Mouse (Mus musculus) hematopoietic stem cell, adult 5-6 weeks (primary cell): Measurements from ENCODE around the gene 4931414P19Rik. TPM values are rescaled to one million over a fixed set of nuclear protein-coding genes. Genes with fewer than 3 reads are reported as not detected.
"Not testable (repeated sequence)": the region's sequence is repeated elsewhere in the genome, so short reads cannot be mapped to it uniquely, and the experiment has no call there.

Experiments used
- ATAC-seq, 2 experiments: fragments of 125-278 bp in 1 of 2; replicated peaks in 1 of 2; 2 replicates each; pipeline ENCODE4 v1.8.0; 2016 to 2017; ENCODE audit warnings: inconsistent platforms in 2 of 2, mild to moderate bottlenecking in 2 of 2, moderate number of reproducible peaks in 2 of 2, low read depth in 1 of 2, moderate TSS enrichment in 1 of 2; ENCODE audit not compliant: low FRiP score in 2 of 2, poor library complexity in 2 of 2, severe bottlenecking in 2 of 2, insufficient read depth in 1 of 2, low TSS enrichment in 1 of 2
- total RNA-seq: library from RNA; stranded (forward); fragments of 172-1452, 232-1000 nt; gene quantifications from 2 replicates; pipeline ENCODE4 v1.2.3, GENCODE M21; 2017

Gene 4931414P19Rik
- total RNA-seq, 1 experiment from 2014 or later: 3.8 TPM

DNA sequence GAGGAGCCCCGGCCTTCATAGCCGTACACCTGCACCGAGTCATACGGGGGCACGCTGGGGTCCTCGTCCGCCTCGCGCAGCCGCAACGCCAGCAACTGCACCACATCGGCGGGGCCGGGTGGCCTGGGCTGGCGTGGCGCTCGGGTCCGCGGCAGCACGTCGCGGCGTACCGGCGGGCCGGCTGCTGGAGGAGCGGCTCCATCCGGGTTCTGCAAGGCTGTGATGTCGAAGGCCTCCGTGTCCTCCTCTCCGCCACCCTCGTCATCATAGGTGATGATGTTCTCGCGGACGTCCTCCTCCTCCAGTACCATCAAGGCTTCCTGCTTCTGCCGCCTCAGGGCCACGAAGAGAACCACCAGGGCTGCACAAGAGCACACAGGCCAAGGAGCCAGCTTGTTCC lies 26.5 kb upstream of the 4931414P19Rik start:
- ATAC-seq: no peak

DNA sequence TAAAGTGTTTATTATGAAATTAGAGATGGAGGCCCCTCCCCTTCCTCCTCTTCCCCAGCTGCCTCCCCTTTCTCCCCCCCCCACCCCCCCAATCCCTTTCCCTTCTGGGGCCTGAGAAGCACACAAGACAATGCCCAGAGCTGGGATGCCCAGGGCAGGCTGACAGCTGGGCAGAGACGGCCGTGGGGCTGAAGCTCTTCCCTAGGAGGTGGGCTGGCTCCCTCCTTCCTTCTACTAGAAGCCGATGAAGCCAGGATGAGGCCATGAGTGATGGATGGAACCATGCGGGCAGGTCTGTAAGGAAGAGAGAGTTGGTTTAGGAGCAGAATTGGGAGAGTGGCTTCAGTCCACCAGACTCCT lies 25.4 kb upstream of the 4931414P19Rik start:
- ATAC-seq: no peak

DNA sequence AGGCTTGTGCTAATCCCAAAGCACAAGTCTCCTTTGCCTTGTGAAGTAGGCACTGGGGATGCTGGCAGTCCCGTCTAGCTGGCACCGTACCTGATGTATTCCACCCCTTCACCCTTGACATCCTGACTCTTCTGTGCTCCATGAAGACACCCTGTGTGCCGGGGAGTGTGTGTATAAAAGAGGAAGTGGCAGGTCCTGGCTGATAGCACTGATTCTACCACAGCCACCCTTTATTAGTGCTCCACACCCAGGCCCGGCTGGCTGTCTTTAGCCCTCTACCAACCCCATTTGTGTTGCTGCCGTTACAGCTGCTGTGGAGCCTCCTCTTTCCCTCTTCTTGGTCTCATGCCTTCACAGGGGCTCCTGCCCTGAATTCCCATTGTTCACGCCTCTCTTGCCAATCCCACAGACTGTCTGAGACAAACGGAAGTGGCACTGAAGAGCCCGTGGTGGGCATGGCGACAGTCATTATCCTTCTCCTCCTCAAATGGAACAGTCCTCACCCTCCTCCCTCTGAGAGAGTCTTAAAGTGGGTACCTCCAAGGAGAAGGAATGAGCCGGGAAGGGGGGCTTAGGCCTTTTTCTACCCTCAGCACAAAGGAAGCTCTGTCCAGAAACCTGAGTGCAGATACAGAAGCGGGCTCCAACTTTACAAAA lies 24.9 kb upstream of the 4931414P19Rik start:
- no peak; a peak in 1 of 4 replicates for ATAC-seq

DNA sequence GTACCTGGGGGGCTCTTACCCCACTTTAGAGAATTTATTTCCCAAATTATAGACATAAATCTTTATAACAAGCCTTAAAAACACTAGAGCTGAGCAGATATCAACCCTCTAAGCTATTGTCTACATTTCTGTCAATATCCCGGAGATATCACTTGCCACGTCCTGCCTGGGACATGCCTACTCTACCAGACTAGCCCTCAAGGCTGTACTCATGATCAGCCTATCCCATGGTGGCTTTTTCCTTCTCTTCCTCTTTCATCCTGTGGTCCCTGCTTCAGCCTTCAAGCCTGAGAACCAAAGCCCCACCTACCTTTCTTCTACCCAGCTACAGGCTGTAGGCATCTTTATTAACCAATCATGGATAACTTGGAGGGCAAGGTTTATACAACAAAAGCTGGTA lies 24.0 kb upstream of the 4931414P19Rik start:
- ATAC-seq: no peak

DNA sequence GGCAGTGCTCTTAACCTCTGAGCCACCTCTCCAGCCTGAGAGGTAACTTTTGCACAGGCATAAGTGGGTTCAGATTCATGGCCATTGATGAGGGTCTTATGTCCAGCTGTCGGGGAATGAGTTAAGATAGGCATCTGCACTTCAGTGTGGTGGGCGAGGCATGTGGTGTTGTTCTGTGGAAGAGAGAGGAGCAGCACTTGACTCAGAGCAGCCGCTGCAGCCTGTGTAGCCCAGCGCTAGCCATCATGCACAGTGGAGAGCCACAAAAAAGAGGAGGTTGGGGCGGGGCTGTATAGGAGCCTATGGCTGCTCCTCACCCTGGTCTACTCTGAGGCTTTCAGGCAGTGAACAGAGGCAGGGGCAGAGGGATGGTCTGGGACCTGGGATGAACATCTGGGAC lies 22.3 kb upstream of the 4931414P19Rik start:
- no peak for ATAC-seq

DNA sequence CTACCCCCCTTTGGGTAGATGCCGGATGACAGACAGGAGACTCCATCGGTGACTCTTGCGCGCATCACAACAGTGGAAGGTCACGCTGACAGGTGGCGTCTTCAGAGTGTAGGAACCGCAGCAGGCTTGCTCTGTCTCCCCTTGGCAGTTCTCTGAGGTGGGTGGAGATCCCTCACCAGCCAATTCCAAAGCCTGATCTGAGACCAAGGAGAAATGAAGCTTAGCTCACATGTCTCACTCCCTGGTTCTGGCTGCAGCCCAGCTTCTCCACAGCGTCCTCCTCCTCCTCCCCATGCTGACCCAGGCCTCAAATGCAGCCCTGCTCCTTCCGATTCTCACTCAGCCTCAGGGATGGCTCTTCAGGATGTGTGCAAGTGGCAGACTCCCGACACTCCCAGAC lies 19.2 kb upstream of the 4931414P19Rik start:
- ATAC-seq: no peak

DNA sequence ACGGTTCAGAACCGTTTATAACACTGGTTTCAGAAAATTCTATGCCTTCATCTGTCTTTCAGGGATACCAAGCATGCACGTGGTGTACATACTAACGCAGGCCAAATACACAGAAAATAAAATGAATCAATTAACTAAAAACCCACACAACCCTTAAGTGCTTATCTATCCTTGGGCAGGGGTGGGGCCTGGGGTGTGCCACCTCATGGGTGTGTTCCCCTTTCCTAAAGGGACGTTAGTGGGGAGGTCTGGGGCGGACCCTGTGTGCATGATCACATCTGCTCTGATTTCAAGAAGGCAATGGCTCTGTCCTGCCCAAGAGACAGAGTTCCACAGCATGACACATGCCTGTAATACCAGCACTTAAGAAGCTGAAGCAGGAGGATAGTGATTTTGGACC lies 17.5 kb upstream of the 4931414P19Rik start:
- ATAC-seq: no peak

DNA sequence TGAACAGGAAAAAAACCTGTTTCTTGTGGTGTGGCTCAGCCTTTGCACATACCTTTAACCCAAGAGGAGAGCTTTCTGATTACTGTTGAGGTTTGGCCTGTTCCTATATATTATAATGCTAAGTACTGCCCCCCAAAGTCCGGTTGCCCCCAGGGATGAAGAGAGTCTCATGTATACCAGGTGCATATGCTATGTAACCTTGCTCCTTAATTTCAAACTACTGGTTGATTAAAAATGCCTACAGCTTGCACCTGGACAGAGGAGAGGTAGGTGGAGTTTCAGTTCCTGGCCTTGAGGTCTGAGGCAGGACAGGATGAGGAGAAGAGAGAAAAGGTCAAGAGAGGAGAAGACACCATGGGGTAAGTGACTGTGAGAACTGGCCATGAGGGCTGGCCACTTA lies 15.3 kb upstream of the 4931414P19Rik start, which contains the start of gene Psmb11:
Gene Psmb11 (plus strand): TSS at position 301 of the 400 bp plus-strand sequence.
- ATAC-seq: no peak

DNA sequence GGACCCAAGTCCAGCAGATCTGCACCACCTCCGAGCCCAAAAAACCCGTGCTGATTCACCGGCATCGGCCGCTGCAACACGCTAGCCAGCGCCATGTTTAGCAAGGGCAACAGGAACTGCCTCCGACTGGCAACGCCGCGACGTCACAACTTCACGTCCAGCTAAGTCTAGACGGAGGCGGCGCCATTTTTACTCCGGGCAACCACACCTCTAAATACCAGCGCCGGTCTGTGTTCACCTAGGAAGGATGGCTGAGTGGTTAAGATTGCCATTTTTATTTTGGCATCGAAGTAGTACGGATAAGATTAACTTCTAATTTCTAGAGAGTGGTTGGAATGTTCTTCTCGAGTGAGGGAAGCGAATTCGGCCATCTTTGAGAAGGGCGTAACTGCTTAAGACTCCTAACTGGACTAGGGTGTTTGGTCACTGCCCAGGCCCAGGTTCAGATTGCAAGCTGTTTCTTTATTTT lies 12.1 kb upstream of the 4931414P19Rik start, which contains the start of gene Psmb5:
Gene Psmb5 (minus strand): TSS at position 126 of the 469 bp plus-strand sequence.
- peak; percentile 93 to 98 for ATAC-seq

DNA sequence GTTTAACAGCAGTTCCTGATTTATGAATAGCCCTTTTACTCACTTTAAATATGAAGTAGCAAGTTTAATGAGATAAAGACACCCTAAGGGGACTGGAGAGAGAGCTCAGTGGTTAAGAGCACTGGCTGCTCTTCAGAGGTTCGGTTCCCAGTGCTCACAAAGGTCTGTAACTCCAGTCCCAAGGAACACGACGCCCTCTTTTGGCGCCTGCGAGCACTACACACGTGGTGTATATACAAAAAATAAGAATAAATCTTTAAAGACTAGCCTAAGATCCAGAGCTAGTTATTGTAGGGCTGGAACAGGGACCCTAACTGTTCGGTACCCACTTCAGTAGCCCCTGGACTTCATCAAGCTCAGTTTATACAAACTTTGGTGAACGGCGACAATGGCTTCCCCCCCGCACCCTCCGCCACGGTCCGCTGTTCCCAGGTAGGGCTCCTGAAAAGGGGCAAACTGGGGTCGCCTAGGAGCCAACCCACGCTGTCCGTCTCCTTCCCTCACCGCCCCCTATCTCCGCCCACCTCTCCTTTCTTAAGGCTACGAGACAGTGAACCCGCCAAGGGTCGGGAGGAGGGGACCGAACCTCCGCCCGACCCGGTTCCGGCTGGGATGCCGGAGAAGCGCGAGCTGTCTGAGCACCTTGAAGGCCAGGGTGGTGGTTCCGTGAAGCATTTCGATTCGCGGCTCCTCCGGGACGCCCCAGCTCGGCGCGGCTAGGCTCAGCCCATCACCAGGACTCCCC lies 11.5 kb upstream of the 4931414P19Rik start:
- peak; percentile 18 to 24; a peak in 1 of 4 replicates for ATAC-seq

DNA sequence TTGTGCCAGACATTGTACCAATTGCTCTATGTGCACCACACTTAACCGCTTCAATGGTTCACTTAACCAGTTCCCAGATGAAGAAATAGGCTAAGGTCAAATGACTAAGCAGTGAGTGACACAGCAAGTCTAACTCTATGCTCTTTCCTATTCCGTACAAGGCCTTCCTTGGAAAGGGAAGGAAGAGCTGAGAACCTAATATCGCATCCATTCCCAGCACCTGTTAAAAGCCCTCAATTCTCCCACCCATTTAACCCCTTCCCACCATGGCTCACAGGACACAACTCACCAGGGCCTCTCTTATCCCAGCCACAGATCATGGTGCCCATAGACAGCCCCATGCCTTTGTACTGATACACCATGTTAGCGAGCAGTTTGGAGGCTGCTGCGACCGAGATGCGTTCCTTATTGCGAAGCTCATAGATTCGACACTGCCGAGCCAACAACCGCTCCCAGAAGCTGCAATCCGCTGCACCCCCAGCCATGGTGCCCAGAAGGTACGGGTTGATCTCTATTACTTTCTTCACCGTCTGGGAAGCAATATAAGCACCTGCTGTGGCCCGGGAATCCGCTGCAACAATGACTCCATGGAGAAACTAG lies 10.5 kb upstream of the 4931414P19Rik start:
- ATAC-seq: no peak

DNA sequence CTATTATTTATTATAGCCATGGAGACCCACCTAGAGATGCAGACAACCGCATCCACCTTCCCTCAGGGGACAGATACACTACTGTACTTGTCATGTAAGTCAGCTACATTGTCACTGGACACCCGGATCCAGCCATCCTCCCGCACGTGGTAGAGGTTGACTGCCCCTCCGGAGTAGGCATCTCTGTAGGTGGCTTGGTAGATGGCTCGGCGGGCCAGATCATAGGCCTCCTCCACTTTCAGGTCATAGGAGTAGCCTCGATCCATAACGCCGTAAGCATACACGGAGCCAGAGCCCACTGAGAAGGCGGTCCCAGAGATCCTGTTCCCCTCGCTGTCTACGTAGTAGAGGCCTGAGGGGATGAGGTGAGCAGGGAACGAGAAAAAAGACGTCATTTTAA lies 8.3 kb upstream of the 4931414P19Rik start:
- not testable (repeated sequence) for ATAC-seq

DNA sequence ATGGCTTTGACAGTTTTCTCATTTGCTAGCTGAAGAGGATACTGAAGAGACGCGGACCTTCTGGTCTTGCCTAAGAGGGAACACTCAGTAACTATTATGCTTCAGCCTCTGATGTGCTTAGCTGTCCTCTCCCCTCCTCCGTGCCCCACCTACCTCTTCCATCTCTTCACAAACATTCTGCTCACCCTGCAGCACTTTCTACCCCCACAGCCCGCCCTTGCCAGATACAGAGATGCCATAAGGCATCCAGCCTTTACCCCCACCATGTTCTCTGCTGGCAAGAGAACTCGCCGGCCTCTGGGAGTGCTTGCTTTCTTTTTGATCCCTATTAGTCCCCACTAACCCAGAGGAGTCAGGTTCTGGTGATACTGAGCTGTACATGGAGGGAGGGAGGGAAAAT lies 4.9 kb upstream of the 4931414P19Rik start:
- ATAC-seq: no peak

DNA sequence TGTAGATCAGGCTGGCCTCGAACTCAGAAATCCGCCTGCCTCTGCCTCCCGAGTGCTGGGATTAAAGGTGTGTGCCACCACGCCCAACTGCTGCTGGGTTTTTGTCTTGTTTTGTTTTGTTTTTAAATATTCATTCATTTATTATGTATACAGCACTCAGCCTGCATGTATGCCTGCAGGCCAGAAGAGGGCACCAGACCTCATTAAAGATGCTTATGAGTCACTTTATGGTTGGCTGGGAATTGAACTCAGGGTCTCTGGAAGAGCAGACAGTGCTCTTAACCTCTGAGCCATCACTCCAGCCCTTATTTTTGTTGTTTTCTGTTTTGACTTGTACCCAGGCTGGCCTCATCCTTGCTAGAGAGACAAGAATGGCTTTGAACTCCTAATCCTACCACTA lies 4.2 kb upstream of the 4931414P19Rik start:
- ATAC-seq: no peak

DNA sequence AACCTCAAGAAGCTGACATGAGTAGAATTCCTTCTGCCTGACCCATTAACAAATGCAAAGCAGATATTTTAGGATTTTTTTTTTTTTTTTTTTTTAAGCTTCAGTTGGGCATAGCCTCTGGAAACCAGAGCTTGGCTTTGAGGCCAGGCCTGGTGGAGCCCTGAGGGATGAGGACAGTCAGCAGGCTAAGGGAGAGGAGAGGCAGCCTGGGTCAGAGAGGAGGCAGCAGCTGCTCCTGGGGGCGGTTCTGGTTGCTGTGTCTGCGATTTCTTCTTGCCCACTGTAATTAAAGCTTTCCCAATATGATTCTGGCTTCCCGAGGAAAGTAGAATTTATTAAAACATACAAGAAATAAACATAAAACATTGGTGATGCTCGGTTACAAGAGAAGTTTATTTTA lies 3.5 kb upstream of the 4931414P19Rik start:
- ATAC-seq: no peak

DNA sequence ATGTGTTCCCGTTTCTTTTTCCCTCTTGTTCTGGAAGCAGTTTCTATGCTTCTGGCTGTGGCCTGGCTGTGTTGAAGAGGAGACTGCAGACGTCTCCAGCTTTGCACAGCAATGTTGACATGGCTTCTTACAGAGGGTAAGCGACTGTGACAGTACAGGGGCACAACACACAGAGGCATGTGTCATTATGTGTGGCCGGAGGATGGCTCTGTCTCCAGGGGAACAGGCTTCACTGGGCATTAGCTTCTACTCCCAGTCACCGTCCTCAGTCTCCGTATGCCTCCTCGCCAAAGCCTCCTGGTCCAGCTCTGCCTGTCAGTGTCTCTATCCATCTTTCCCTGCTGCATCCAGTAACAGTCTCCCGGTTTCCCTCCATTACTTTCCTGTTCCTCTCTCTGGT lies 1.4 kb upstream of the 4931414P19Rik start:
- ATAC-seq: no peak

DNA sequence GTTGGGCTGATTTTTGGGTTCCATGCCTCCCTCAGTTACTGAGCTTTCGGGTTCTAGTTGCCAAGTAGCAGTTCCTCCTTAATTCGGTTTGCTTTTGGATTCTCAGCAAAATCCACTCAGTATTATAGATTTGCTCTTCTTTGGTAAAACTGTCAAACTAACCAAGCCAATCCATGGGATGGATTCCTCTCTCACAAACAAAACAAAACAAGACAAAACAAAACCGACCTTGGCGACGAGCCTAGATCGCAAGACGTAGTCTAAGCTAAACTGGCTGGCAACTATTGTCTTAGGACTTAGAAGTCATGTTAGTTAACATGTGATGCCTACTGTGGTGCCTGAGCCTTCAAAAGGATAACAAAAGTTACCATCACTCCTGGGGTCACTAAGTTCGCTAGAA lies 2.1 kb downstream of the 4931414P19Rik start:
- no peak for ATAC-seq

DNA sequence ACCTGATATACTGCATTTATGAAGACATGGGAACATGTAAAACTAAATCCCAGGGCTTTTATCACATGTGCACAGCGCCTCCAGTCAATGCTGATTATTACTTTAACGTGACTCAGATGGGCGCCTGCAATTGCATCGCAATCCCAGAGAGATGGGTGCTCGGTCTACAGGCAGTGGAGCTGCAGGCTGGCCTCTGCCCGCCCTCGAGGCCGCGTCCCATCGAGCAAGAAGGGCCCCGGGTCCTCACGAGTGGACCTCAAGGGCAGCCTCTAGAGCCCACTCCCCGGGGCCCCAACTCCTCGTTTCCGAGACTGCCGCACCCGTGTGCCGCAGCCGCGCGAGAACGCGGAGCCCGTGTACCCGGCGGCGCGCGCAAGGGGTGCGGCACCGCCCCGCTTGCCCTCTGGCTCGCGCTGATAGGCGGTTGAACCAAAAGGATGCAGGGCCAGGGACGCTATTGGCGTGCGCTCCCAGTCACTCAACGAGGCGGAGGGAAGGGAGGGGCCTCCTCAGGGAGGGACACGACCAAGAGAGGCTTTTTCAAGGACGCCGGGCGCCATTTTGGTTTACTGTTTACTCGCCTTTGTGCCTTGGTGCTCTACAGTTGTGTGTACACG lies 2.6 kb downstream of the 4931414P19Rik start:
- peak; percentile 99 to 100 for ATAC-seq
